Mouse (Mus musculus) liver, embryonic 15.5 days (tissue): ENCODE results near the gene Lpgat1. TPM values are rescaled to one million over a fixed set of nuclear protein-coding genes. Genes with fewer than 3 reads are reported as not detected.

Source experiments
- ATAC-seq: fragments of 200-750 bp; cut with Nextera tagmentation; 2 replicates; pipeline ENCODE4 v1.8.0; 2017; ENCODE audit warnings: moderate number of reproducible peaks, mild to moderate bottlenecking, moderate library complexity; ENCODE audit not compliant: insufficient read depth
- H3K27ac ChIP-seq: fragments of 300-500 bp; sonication (generic); replicated peaks from 2 replicates; pipeline ENCODE4 v1.5.1; 2015; ENCODE audit warnings: mild to moderate bottlenecking, inconsistent platforms
- H3K27me3 ChIP-seq: fragments of 300-500 bp; sonication (generic); 2 replicates; pipeline ENCODE4 v1.6.1; 2015; ENCODE audit warnings: mild to moderate bottlenecking, inconsistent platforms
- H3K36me3 ChIP-seq: fragments of 300-500 bp; sonication (generic); replicated peaks from 2 replicates; pipeline ENCODE4 v1.6.1; 2015; ENCODE audit warnings: moderate library complexity, mild to moderate bottlenecking, inconsistent platforms
- H3K4me1 ChIP-seq: fragments of 300-500 bp; sonication (generic); replicated peaks from 2 replicates; pipeline ENCODE4 v1.6.1; 2015; ENCODE audit warnings: inconsistent platforms
- H3K4me2 ChIP-seq: fragments of 300-500 bp; sonication (generic); 2 replicates; pipeline ENCODE4 v1.6.1; 2015; ENCODE audit warnings: moderate library complexity, mild to moderate bottlenecking, inconsistent platforms
- H3K4me3 ChIP-seq: fragments of 300-500 bp; sonication (generic); replicated peaks from 2 replicates; pipeline ENCODE4 v1.5.1; 2015; ENCODE audit warnings: mild to moderate bottlenecking, inconsistent platforms
- H3K9ac ChIP-seq: fragments of 300-500 bp; sonication (generic); 2 replicates; pipeline ENCODE4 v1.6.1; 2015; ENCODE audit warnings: moderate library complexity, mild to moderate bottlenecking, inconsistent platforms
- H3K9me3 ChIP-seq: fragments of 300-500 bp; sonication (generic); replicated peaks from 2 replicates; pipeline ENCODE4 v1.6.1; 2016; ENCODE audit warnings: inconsistent platforms
- WGBS: fragments of 180-500 bp; shearing (Covaris S2); methylation state at CpG from one replicate; pipeline ENCODE4 v1.1.7; 2015; ENCODE audit warnings: mixed read lengths; ENCODE audit not compliant: insufficient replicate concordance; 5-methylcytosine and 5-hydroxymethylcytosine counted together
- polyA plus RNA-seq: library from polyadenylated mRNA; unstranded; fragments of >200 nt; fragmentation: Nextera tagmentation; extraction: Ambion mirVana; gene quantifications from 2 replicates; pipeline ENCODE4 v1.2.1, GENCODE M21; 2015

The Lpgat1 gene
- polyA plus RNA-seq, 1 experiment from 2014 or later = 19.0 TPM

GRCm38 (mm10) chr1:191807979-191808378 is 90.3 kb downstream of the Lpgat1 start:
- 0 out of 2 replicates have a peak, but pooled peaks cover 2% of the 10 kb centered on the region for H3K9me3 ChIP-seq
- no peak for ATAC-seq
- 57% methylated on average over 7 of the region's 7 CpGs for WGBS
- no peak overlapping the region for H3K4me3 ChIP-seq
- H3K4me2 ChIP-seq = no peak overlapping the region
- H3K9ac ChIP-seq = no peak overlapping the region
- H3K4me1 ChIP-seq = no peaks in the 10 kb centered on the region
- no peaks in the 10 kb centered on the region for H3K27me3 ChIP-seq
- no peak overlapping the region for H3K27ac ChIP-seq
- no peaks in the 10 kb centered on the region for H3K36me3 ChIP-seq

- Histone ChIP-seq H3K4me2 (no peak overlapping the region), H3K4me1 (no peaks in the 10 kb centered on the region), H3K9me3 (0 out of 2 replicates have a peak, but pooled peaks cover 2% of the 10 kb centered on the region), H3K9ac (no peak overlapping the region), H3K36me3 (no peaks in the 10 kb centered on the region), H3K4me3 (no peak overlapping the region), H3K27me3 (no peaks in the 10 kb centered on the region), H3K27ac (no peak overlapping the region)
- ATAC-seq = no peak
- WGBS = 69% methylated on average over 12 of the region's 12 CpGs
Observed at GRCm38 (mm10) chr1:191808688-191809223, 91.1 kb downstream of the Lpgat1 start.

GRCm38 (mm10) chr1:191811774-191812173 is 94.1 kb downstream of the Lpgat1 start:
- WGBS = 80% methylated on average over 12 of the region's 12 CpGs
- 0 out of 2 replicates have a peak, but pooled peaks cover 1% of the 10 kb centered on the region for H3K9me3 ChIP-seq
- H3K36me3 ChIP-seq = no peaks in the 10 kb centered on the region
- ATAC-seq = no peak
- no peaks in the 10 kb centered on the region for H3K27me3 ChIP-seq
- H3K9ac ChIP-seq = no peak overlapping the region
- H3K4me1 ChIP-seq = no peaks in the 10 kb centered on the region
- H3K27ac ChIP-seq = no peak overlapping the region
- H3K4me3 ChIP-seq = no peak overlapping the region
- no peak overlapping the region for H3K4me2 ChIP-seq

- Histone ChIP-seq H3K4me1 (no peaks in the 10 kb centered on the region; the same call in 1 of the 2 replicates), H3K4me2 (no peak overlapping the region), H3K27ac (no peak overlapping the region), H3K4me3 (no peak overlapping the region), H3K36me3 (no peaks in the 10 kb centered on the region), H3K27me3 (peaks cover 2% of the 10 kb centered on the region; the same call in 1 of the 2 replicates), H3K9me3 (no peaks in the 10 kb centered on the region), H3K9ac (no peak overlapping the region)
- no peak for ATAC-seq
- 43% methylated on average over 13 of the region's 13 CpGs for WGBS
Observed at GRCm38 (mm10) chr1:191812949-191813691, 95.5 kb downstream of the Lpgat1 start.

GRCm38 (mm10) chr1:191814240-191814639 is 96.6 kb downstream of the Lpgat1 start:
- H3K36me3 ChIP-seq = no peaks in the 10 kb centered on the region
- H3K9me3 ChIP-seq = no peaks in the 10 kb centered on the region
- H3K27me3 ChIP-seq = peaks cover 3% of the 10 kb centered on the region; the same call in 1 of the 2 replicates
- no peaks in the 10 kb centered on the region; the same call in 1 of the 2 replicates for H3K4me1 ChIP-seq
- no peak overlapping the region for H3K9ac ChIP-seq
- 18% methylated on average over 4 of the region's 4 CpGs for WGBS
- H3K27ac ChIP-seq = no peak overlapping the region
- no peak overlapping the region for H3K4me3 ChIP-seq
- no peak overlapping the region for H3K4me2 ChIP-seq
- no peak for ATAC-seq

- H3K27ac ChIP-seq = no peak overlapping the region
- no peaks in the 10 kb centered on the region for H3K9me3 ChIP-seq
- no peak for ATAC-seq
- no peak overlapping the region for H3K4me2 ChIP-seq
- H3K4me1 ChIP-seq = no peaks in the 10 kb centered on the region; the same call in 1 of the 2 replicates
- WGBS = 58% methylated on average over 5 of the region's 5 CpGs
- H3K36me3 ChIP-seq = no peaks in the 10 kb centered on the region
- peaks cover 3% of the 10 kb centered on the region; the same call in 1 of the 2 replicates for H3K27me3 ChIP-seq
- no peak overlapping the region for H3K9ac ChIP-seq
- H3K4me3 ChIP-seq = no peak overlapping the region
Observed at GRCm38 (mm10) chr1:191814935-191815334, 97.3 kb downstream of the Lpgat1 start.

GRCm38 (mm10) chr1:191816596-191816995 is 99.0 kb downstream of the Lpgat1 start:
- WGBS = 66% methylated on average over 3 of the region's 3 CpGs
- H3K4me3 ChIP-seq = no peak overlapping the region
- no peak for ATAC-seq

GRCm38 (mm10) chr1:191817418-191818144 is 99.9 kb downstream of the Lpgat1 start:
- H3K4me2 ChIP-seq = no peak overlapping the region

More at GRCm38 (mm10) chr1:191816596-191816995, 99.0 kb downstream of the Lpgat1 start:
- no peaks in the 10 kb centered on the region for H3K36me3 ChIP-seq
- H3K9me3 ChIP-seq = no peaks in the 10 kb centered on the region
- H3K4me2 ChIP-seq = no peak overlapping the region
- peaks cover 9% of the 10 kb centered on the region for H3K4me1 ChIP-seq
- H3K27me3 ChIP-seq = peaks cover 11% of the 10 kb centered on the region
- H3K9ac ChIP-seq = no peak overlapping the region
- H3K27ac ChIP-seq = no peak overlapping the region

GRCm38 (mm10) chr1:191818145-191818631 is 100.6 kb downstream of the Lpgat1 start:
- 40% methylated on average over 6 of the region's 6 CpGs for WGBS
- H3K4me2 ChIP-seq = no peak overlapping the region
- no peaks in the 10 kb centered on the region for H3K9me3 ChIP-seq
- peaks cover 10% of the 10 kb centered on the region for H3K36me3 ChIP-seq
- H3K27ac ChIP-seq = no peak overlapping the region
- ATAC-seq = no peak
- H3K4me3 ChIP-seq = no peak overlapping the region
- peaks cover 21% of the 10 kb centered on the region for H3K4me1 ChIP-seq
- no peak overlapping the region for H3K9ac ChIP-seq
- H3K27me3 ChIP-seq = peaks cover 11% of the 10 kb centered on the region

More at GRCm38 (mm10) chr1:191817418-191818144, 99.9 kb downstream of the Lpgat1 start:
- Histone ChIP-seq H3K4me1 (peaks cover 16% of the 10 kb centered on the region), H3K27me3 (peaks cover 11% of the 10 kb centered on the region), H3K27ac (no peak overlapping the region), H3K9me3 (no peaks in the 10 kb centered on the region), H3K36me3 (peaks cover 4% of the 10 kb centered on the region), H3K9ac (no peak overlapping the region), H3K4me3 (no peak overlapping the region)
- no peak for ATAC-seq
- WGBS = 36% methylated on average over 19 of the region's 19 CpGs

- H3K9me3 ChIP-seq = no peaks in the 10 kb centered on the region
- peaks cover 24% of the 10 kb centered on the region for H3K4me1 ChIP-seq
- H3K27me3 ChIP-seq = peaks cover 11% of the 10 kb centered on the region
- no peak for ATAC-seq
- no peak overlapping the region for H3K4me3 ChIP-seq
- peaks cover 19% of the 10 kb centered on the region for H3K36me3 ChIP-seq
- H3K4me2 ChIP-seq = no peak overlapping the region
- no peak overlapping the region for H3K9ac ChIP-seq
- no peak overlapping the region for H3K27ac ChIP-seq
Observed at GRCm38 (mm10) chr1:191819026-191819425, 101.4 kb downstream of the Lpgat1 start.

GRCm38 (mm10) chr1:191820951-191821325 is 103.3 kb downstream of the Lpgat1 start:
- Histone ChIP-seq H3K4me2 (peak overlapping the region; percentile 95), H3K4me3 (peak overlapping the region; percentile 87), H3K9ac (peak overlapping the region; percentile 85; the same call in 1 of the 2 replicates), H3K36me3 (peaks cover 38% of the 10 kb centered on the region), H3K27me3 (peaks cover 11% of the 10 kb centered on the region), H3K9me3 (no peaks in the 10 kb centered on the region), H3K4me1 (peaks cover 24% of the 10 kb centered on the region), H3K27ac (no peak overlapping the region)
- ATAC-seq = peak; percentile 3
- 7% methylated on average over 15 of the region's 15 CpGs for WGBS
